Mouse (Mus musculus) MEL (cell line): ENCODE data around the gene Gm7073. TPM values are rescaled to one million over a fixed set of nuclear protein-coding genes. Genes with fewer than 3 reads are reported as not detected.

Experiments used
- DNase-seq: peaks from one replicate; pipeline ENCODE4 v3.0.0; 2011; ENCODE audit warnings: low read depth, low spot score
- H3K27ac ChIP-seq: 2 replicates; pipeline ENCODE4 v1.5.1; 2012; ENCODE audit warnings: low read depth, mild to moderate bottlenecking, control low read depth, low read length, moderate library complexity; ENCODE audit not compliant: control insufficient read depth
- H3K27me3 ChIP-seq, 2 experiments: fragments of 150-350 bp in 1 of 2; sonication (generic) in 1 of 2; 2 replicates each; pipeline ENCODE4 v1.6.1; 2012; ENCODE audit warnings: low read length in 2 of 2, mild to moderate bottlenecking in 2 of 2, improper control_type of control experiment in 1 of 2, moderate library complexity in 1 of 2; ENCODE audit not compliant: insufficient read depth in 2 of 2, control insufficient read depth in 1 of 2
- H3K36me3 ChIP-seq, 2 experiments: 2 replicates each; pipeline ENCODE4 v1.6.1; 2012 to 2014; ENCODE audit warnings: low read length in 2 of 2, improper control_type of control experiment in 1 of 2, inconsistent platforms in 1 of 2, mild to moderate bottlenecking in 1 of 2; ENCODE audit not compliant: insufficient read depth in 2 of 2, control insufficient read depth in 1 of 2
- H3K4me1 ChIP-seq, 2 experiments: fragments of 150-350 bp in 1 of 2; sonication (generic) in 1 of 2; 2 replicates each; pipeline ENCODE4 v1.6.1; 2012; ENCODE audit warnings: low read length in 2 of 2, improper control_type of control experiment in 1 of 2, mild to moderate bottlenecking in 1 of 2; ENCODE audit not compliant: insufficient read depth in 2 of 2, control insufficient read depth in 1 of 2
- H3K4me3 ChIP-seq, 2 experiments: fragments of 150-350 bp in 1 of 2; sonication (generic) in 1 of 2; 2 replicates each; pipeline ENCODE4 v1.5.1; 2012; ENCODE audit warnings: low read depth in 2 of 2, low read length in 2 of 2, mild to moderate bottlenecking in 2 of 2, moderate library complexity in 2 of 2, control low read depth in 1 of 2, improper control_type of control experiment in 1 of 2; ENCODE audit not compliant: control insufficient read depth in 1 of 2, insufficient read depth in 1 of 2
- H3K79me2 ChIP-seq: 2 replicates; pipeline ENCODE4 v1.6.1; 2012; ENCODE audit warnings: mild to moderate bottlenecking, low read length, moderate library complexity; ENCODE audit not compliant: control insufficient read depth, poor library complexity, insufficient read depth
- H3K9ac ChIP-seq: 2 replicates; pipeline ENCODE4 v1.6.1; 2012; ENCODE audit warnings: low read depth, mild to moderate bottlenecking, control low read depth, low read length, moderate library complexity; ENCODE audit not compliant: control insufficient read depth, poor library complexity, severe bottlenecking
- H3K9me3 ChIP-seq: fragments of 150-350 bp; sonication (generic); replicated peaks from 2 replicates; pipeline ENCODE4 v1.6.1; 2012; ENCODE audit warnings: mild to moderate bottlenecking, low read length, improper control_type of control experiment, moderate library complexity; ENCODE audit not compliant: insufficient read depth
- CHD1 ChIP-seq: IDR thresholded peaks from 2 replicates; pipeline ENCODE4 v1.6.1; 2012; ENCODE audit warnings: low read depth, mild to moderate bottlenecking, inconsistent platforms, low read length, improper control_type of control experiment
- CHD2 ChIP-seq: IDR thresholded peaks from 2 replicates; pipeline ENCODE4 v1.6.1; 2011; ENCODE audit warnings: low read length, improper control_type of control experiment
- CTCF ChIP-seq, 3 experiments: IDR thresholded peaks in 2 of 3; conservative IDR thresholded peaks in 1 of 3; 2 replicates each; pipeline ENCODE4 v1.5.1; 2011 to 2012; ENCODE audit warnings: low read length in 3 of 3, low read depth in 2 of 3, mild to moderate bottlenecking in 2 of 3, improper control_type of control experiment in 1 of 3, inconsistent platforms in 1 of 3, mixed read lengths in 1 of 3, moderate library complexity in 1 of 3; ENCODE audit not compliant: control insufficient read depth in 1 of 3, insufficient read depth in 1 of 3, poor library complexity in 1 of 3, severe bottlenecking in 1 of 3
- E2F4 ChIP-seq: IDR thresholded peaks from 2 replicates; pipeline ENCODE4 v1.6.1; 2011; ENCODE audit warnings: low read depth, low read length, improper control_type of control experiment, borderline replicate concordance
- ELF1 ChIP-seq: IDR thresholded peaks from 2 replicates; pipeline ENCODE4 v1.6.1; 2014; ENCODE audit warnings: low read depth, mild to moderate bottlenecking, inconsistent platforms, low read length, improper control_type of control experiment, moderate library complexity
- EP300 ChIP-seq, 2 experiments: IDR thresholded peaks; 2 replicates each; pipeline ENCODE4 v1.6.1; 2011; ENCODE audit warnings: improper control_type of control experiment in 2 of 2, low read length in 2 of 2, low read depth in 1 of 2, mild to moderate bottlenecking in 1 of 2
- ETS1 ChIP-seq: IDR thresholded peaks from 2 replicates; pipeline ENCODE4 v1.6.1; 2012; ENCODE audit warnings: low read depth, mild to moderate bottlenecking, inconsistent platforms, low read length, improper control_type of control experiment, moderate library complexity
- GABPA ChIP-seq: IDR thresholded peaks from 2 replicates; pipeline ENCODE4 v1.6.1; 2012; ENCODE audit warnings: low read depth, mild to moderate bottlenecking, inconsistent platforms, low read length, improper control_type of control experiment, moderate library complexity
- GATA1 ChIP-seq: IDR thresholded peaks from 2 replicates; pipeline ENCODE4 v1.6.1; 2011; ENCODE audit warnings: low read depth, low read length, improper control_type of control experiment
- HCFC1 ChIP-seq: IDR thresholded peaks from 2 replicates; pipeline ENCODE4 v1.6.1; 2012; ENCODE audit warnings: low read depth, mild to moderate bottlenecking, inconsistent platforms, low read length, improper control_type of control experiment, moderate library complexity
- JUND ChIP-seq: IDR thresholded peaks from 2 replicates; pipeline ENCODE4 v1.6.1; 2011; ENCODE audit warnings: low read depth, mild to moderate bottlenecking, improper control_type of control experiment, low read length
- KAT2A ChIP-seq: conservative IDR thresholded peaks from 2 replicates; pipeline ENCODE4 v1.6.1; 2012; ENCODE audit warnings: low read depth, low read length, improper control_type of control experiment, inconsistent platforms
- MAX ChIP-seq: IDR thresholded peaks from 2 replicates; pipeline ENCODE4 v1.6.1; 2011; ENCODE audit warnings: low read length, improper control_type of control experiment
- MAZ ChIP-seq: IDR thresholded peaks from 2 replicates; pipeline ENCODE4 v1.6.1; 2012; ENCODE audit warnings: low read depth, mild to moderate bottlenecking, inconsistent platforms, low read length, improper control_type of control experiment
- MXI1 ChIP-seq: IDR thresholded peaks from 2 replicates; pipeline ENCODE4 v1.6.1; 2011; ENCODE audit warnings: mild to moderate bottlenecking, low read depth, low read length, improper control_type of control experiment
- MYC ChIP-seq: IDR thresholded peaks from 2 replicates; pipeline ENCODE4 v1.6.1; 2011; ENCODE audit warnings: low read depth, mild to moderate bottlenecking, low read length, improper control_type of control experiment, moderate library complexity
- NELFE ChIP-seq: IDR thresholded peaks from 2 replicates; pipeline ENCODE4 v1.6.1; 2011; ENCODE audit warnings: low read depth, low read length, improper control_type of control experiment
- NRF1 ChIP-seq: IDR thresholded peaks from 2 replicates; pipeline ENCODE4 v1.6.1; 2014; ENCODE audit warnings: low read depth, mild to moderate bottlenecking, inconsistent platforms, low read length, improper control_type of control experiment, moderate library complexity; ENCODE audit not compliant: poor library complexity, insufficient read depth, severe bottlenecking
- POLR2A ChIP-seq, 2 experiments: IDR thresholded peaks; 2 replicates each; pipeline ENCODE4 v1.6.1; 2011 to 2012; ENCODE audit warnings: low read length in 2 of 2, mild to moderate bottlenecking in 2 of 2, control low read depth in 1 of 2, improper control_type of control experiment in 1 of 2, low read depth in 1 of 2, moderate library complexity in 1 of 2; ENCODE audit not compliant: control insufficient read depth in 1 of 2, insufficient read depth in 1 of 2, poor library complexity in 1 of 2
- POLR2AphosphoS2 ChIP-seq: IDR thresholded peaks from 2 replicates; pipeline ENCODE4 v1.6.1; 2011; ENCODE audit warnings: low read length, improper control_type of control experiment
- POLR2AphosphoS5 ChIP-seq: IDR thresholded peaks from 2 replicates; pipeline ENCODE4 v1.6.1; 2012; ENCODE audit warnings: low read depth, borderline replicate concordance, mild to moderate bottlenecking, inconsistent platforms, low read length, moderate library complexity, mixed read lengths
- RAD21 ChIP-seq: IDR thresholded peaks from 2 replicates; pipeline ENCODE4 v1.6.1; 2011; ENCODE audit warnings: mild to moderate bottlenecking, low read depth, low read length, improper control_type of control experiment
- SIN3A ChIP-seq: IDR thresholded peaks from 2 replicates; pipeline ENCODE4 v1.6.1; 2012; ENCODE audit warnings: low read length, improper control_type of control experiment, inconsistent platforms
- SMC3 ChIP-seq: IDR thresholded peaks from 2 replicates; pipeline ENCODE4 v1.6.1; 2011; ENCODE audit warnings: low read depth, low read length, improper control_type of control experiment
- TAL1 ChIP-seq: IDR thresholded peaks from 2 replicates; pipeline ENCODE4 v1.6.1; 2012; ENCODE audit warnings: mild to moderate bottlenecking, inconsistent platforms, low read length, moderate library complexity, mixed read lengths
- TBP ChIP-seq: IDR thresholded peaks from 2 replicates; pipeline ENCODE4 v1.8.0; 2011; ENCODE audit warnings: low read depth, low read length, improper control_type of control experiment
- TCF12 ChIP-seq: IDR thresholded peaks from 2 replicates; pipeline ENCODE4 v1.6.1; 2014; ENCODE audit warnings: low read depth, mild to moderate bottlenecking, inconsistent platforms, low read length, improper control_type of control experiment, moderate library complexity
- USF1 ChIP-seq: IDR thresholded peaks from 2 replicates; pipeline ENCODE4 v1.6.1; 2014; ENCODE audit warnings: low read depth, mild to moderate bottlenecking, inconsistent platforms, low read length, improper control_type of control experiment, moderate library complexity
- USF2 ChIP-seq, 2 experiments: IDR thresholded peaks; 2 replicates each; pipeline ENCODE4 v1.6.1; 2011 to 2012; ENCODE audit warnings: improper control_type of control experiment in 2 of 2, low read length in 2 of 2, borderline replicate concordance in 1 of 2, inconsistent platforms in 1 of 2, low read depth in 1 of 2, mild to moderate bottlenecking in 1 of 2; ENCODE audit not compliant: insufficient read depth in 1 of 2
- ZKSCAN1 ChIP-seq: IDR thresholded peaks from 2 replicates; pipeline ENCODE4 v1.6.1; 2012; ENCODE audit warnings: low read depth, mild to moderate bottlenecking, inconsistent platforms, low read length, improper control_type of control experiment, moderate library complexity
- ZMIZ1 ChIP-seq: IDR thresholded peaks from 2 replicates; pipeline ENCODE4 v1.6.1; 2012; ENCODE audit warnings: low read depth, mild to moderate bottlenecking, inconsistent platforms, low read length, improper control_type of control experiment, moderate library complexity
- ZNF384 ChIP-seq: IDR thresholded peaks from 2 replicates; pipeline ENCODE4 v1.6.1; 2012; ENCODE audit warnings: low read depth, mild to moderate bottlenecking, inconsistent platforms, low read length, improper control_type of control experiment
- polyA plus RNA-seq, 2 experiments: library from polyadenylated mRNA; stranded (reverse) in 1 of 2; unstranded in 1 of 2; fragments of >175 nt in 1 of 2; fragments of >200 nt in 1 of 2; gene quantifications; 2 replicates each; pipeline versions ENCODE4 v1.2.1 to v1.2.4; 2012; ENCODE audit warnings: low replicate concordance in 2 of 2, low read depth in 1 of 2; ENCODE audit not compliant: insufficient read length in 2 of 2, insufficient read depth in 1 of 2, missing spikeins in 1 of 2
- total RNA-seq: library from RNA; depleted of rRNA; stranded (reverse); fragments of 300-350 nt; gene quantifications from 2 replicates; pipeline ENCODE4 v1.2.3, GENCODE M21; 2012

The Gm7073 gene
- total and polyA plus RNA-seq, 3 experiments: not detected

GRCm38 (mm10) chrX:60394292-60394691 is 144.8 kb downstream of the Gm7073 start:
- no peak for DNase-seq
- Histone ChIP-seq H3K79me2 (peaks cover 5% of the 10 kb centered on the region), H3K9ac (no peak overlapping the region), H3K4me1 (no peaks in the 10 kb centered on the region), H3K4me3 (no peak overlapping the region), H3K9me3 (no peaks in the 10 kb centered on the region), H3K27ac (no peak overlapping the region), H3K27me3 (no peaks in the 10 kb centered on the region), H3K36me3 (no peaks in the 10 kb centered on the region; a peak in 1 of 4 replicates)
- TF ChIP-seq SIN3A (no peak), MXI1 (no peak), CHD1 (no peak), JUND (no peak), ZMIZ1 (no peak), ZKSCAN1 (no peak), E2F4 (no peak)

- peak; percentile 59 for DNase-seq
- peaks cover 9% of the 10 kb centered on the region for H3K79me2 ChIP-seq
- H3K9ac ChIP-seq: no peak overlapping the region
- TF ChIP-seq GABPA: no peak
- TF ChIP-seq TCF12: peak; percentile 33
- no peak for TF ChIP-seq USF2 (IDR thresholded peaks at IDR 0.05; ENCODE audit: borderline replicate concordance in 1 of 2, insufficient read depth in 1 of 2, low read depth in 1 of 2, low read length in 2 of 2)
- peak; percentile 79 for TF ChIP-seq ETS1
- TF ChIP-seq CHD2: no peak
- TF ChIP-seq RAD21: no peak
- TF ChIP-seq POLR2A (IDR thresholded peaks at IDR 0.05; ENCODE audit: control insufficient read depth in 1 of 2, insufficient read depth in 1 of 2, low read depth in 1 of 2, low read length in 2 of 2, poor library complexity in 1 of 2): no peak
- TF ChIP-seq JUND: no peak
- TF ChIP-seq ZNF384: peak; percentile 86
- no peak for TF ChIP-seq ZKSCAN1
- peak; percentile 71; a peak in 3 of 4 replicates for TF ChIP-seq EP300 (IDR thresholded peaks at IDR 0.05; ENCODE audit: low read depth in 1 of 2, low read length in 2 of 2)
- TF ChIP-seq SIN3A: peak; percentile 57
- peak; percentile 82 for TF ChIP-seq MYC
- no peak for TF ChIP-seq USF1
- no peak; the same call in 1 of the 2 replicates for TF ChIP-seq TAL1
- no peak for TF ChIP-seq POLR2AphosphoS2
- TF ChIP-seq MXI1: peak; percentile 53; the same call in 1 of the 2 replicates
- no peak for TF ChIP-seq KAT2A
- no peak for TF ChIP-seq E2F4
- TF ChIP-seq NRF1: no peak
- TF ChIP-seq ZMIZ1: no peak
- TF ChIP-seq MAX: peak; percentile 61; the same call in 1 of the 2 replicates
- no peak for TF ChIP-seq TBP
- no peak for TF ChIP-seq POLR2AphosphoS5
- TF ChIP-seq NELFE: no peak
- no peak for TF ChIP-seq MAZ
- no peak for TF ChIP-seq ELF1
- TF ChIP-seq CHD1: no peak
- no peak for TF ChIP-seq CTCF (IDR thresholded peaks at IDR 0.05 in 2 of 3, conservative IDR thresholded peaks at IDR 0.05 in 1 of 3; ENCODE audit: control insufficient read depth in 1 of 3, insufficient read depth in 1 of 3, low read depth in 2 of 3, low read length in 3 of 3, poor library complexity in 1 of 3, severe bottlenecking in 1 of 3)
- TF ChIP-seq SMC3: no peak
- peak; percentile 52; the same call in 1 of the 2 replicates for TF ChIP-seq GATA1
- no peak for TF ChIP-seq HCFC1
Observed at GRCm38 (mm10) chrX:60386852-60387251, 152.2 kb downstream of the Gm7073 start.

More at GRCm38 (mm10) chrX:60386852-60387251, 152.2 kb downstream of the Gm7073 start:
- H3K27me3 ChIP-seq: no peaks in the 10 kb centered on the region
- H3K9me3 ChIP-seq: no peaks in the 10 kb centered on the region
- H3K27ac ChIP-seq: peak overlapping the region; percentile 80
- H3K4me1 ChIP-seq: peaks cover 2 to 14% of the 10 kb centered on the region in 2 experiments; a peak in 3 of 4 replicates
- H3K36me3 ChIP-seq: peaks cover 0 to 21% of the 10 kb centered on the region in 2 experiments; a peak in 3 of 4 replicates
- H3K4me3 ChIP-seq: no peak overlapping the region
